Mouse (Mus musculus) embryonic fibroblast, embryonic 13.5 days (primary cell): ENCODE results near the gene Crabp2.

Experiments used
- CTCF ChIP-seq: IDR thresholded peaks from 2 replicates; pipeline ENCODE4 v1.5.1; 2011; ENCODE audit warnings: mild to moderate bottlenecking, control low read depth, low read length, moderate library complexity, borderline replicate concordance; ENCODE audit not compliant: insufficient read depth
- POLR2A ChIP-seq: IDR thresholded peaks from 2 replicates; pipeline ENCODE4 v1.6.1; 2011; ENCODE audit warnings: low read depth, mild to moderate bottlenecking, control low read depth, low read length, moderate library complexity

DNA sequence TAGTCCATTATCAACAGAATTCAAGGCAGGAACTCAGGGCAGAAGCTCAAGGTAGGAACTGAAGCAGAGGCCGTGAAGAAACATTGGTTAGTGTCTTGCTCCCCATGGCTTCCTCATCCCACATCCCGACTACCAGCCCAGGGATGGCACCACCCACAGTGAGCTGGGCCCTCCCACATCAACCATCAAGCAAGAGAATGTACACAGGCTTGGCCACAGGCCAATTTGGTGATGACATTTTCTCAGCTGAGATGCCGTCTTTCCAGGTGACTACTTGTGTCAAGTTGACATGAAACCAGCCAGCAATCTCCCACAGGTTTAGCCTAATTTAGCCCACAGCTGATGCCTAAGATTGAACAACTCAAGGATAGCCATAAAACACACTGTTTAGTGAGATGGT is 49.2 kb upstream of the Crabp2 start:
- TF ChIP-seq CTCF (no peak), POLR2A (no peak)
